Mouse (Mus musculus): ENCODE data around the gene Psd.

GRCm38 (mm10) chr19:46375489-46375888 is 48.5 kb upstream of the Psd start:
- TF ChIP-seq CTCF (IDR thresholded peaks at IDR 0.05; ENCODE audit: borderline replicate concordance, extremely low read depth, insufficient read depth, insufficient read length) = no peak
- TF ChIP-seq POLR2A (IDR thresholded peaks at IDR 0.05; ENCODE audit: borderline replicate concordance, extremely low read depth, insufficient read depth, insufficient read length, poor library complexity, severe bottlenecking) = no peak
